Mouse (Mus musculus) intestine, postnatal 0 days (tissue): ENCODE results near the gene Dock11. TPM values are rescaled to one million over a fixed set of nuclear protein-coding genes. Genes with fewer than 3 reads are reported as not detected.
A peak's percentile ranks its signal among the peaks of the same experiment; 100 is the strongest.

Source experiments
- ATAC-seq: fragments of 200-750 bp; cut with Nextera tagmentation; 2 replicates; pipeline ENCODE4 v1.8.0; 2017; ENCODE audit warnings: mild to moderate bottlenecking, moderate TSS enrichment, moderate library complexity
- H3K27ac ChIP-seq: fragments of 300-500 bp; sonication (generic); 2 replicates; pipeline ENCODE4 v1.5.1; 2014; ENCODE audit warnings: mild to moderate bottlenecking, low read depth, low read length, moderate library complexity
- H3K27me3 ChIP-seq: fragments of 300-500 bp; sonication (generic); replicated peaks from 2 replicates; pipeline ENCODE4 v1.6.1; 2014; ENCODE audit warnings: low read length, mixed read lengths; ENCODE audit not compliant: control insufficient read depth, insufficient read depth
- H3K36me3 ChIP-seq: fragments of 300-500 bp; sonication (generic); 2 replicates; pipeline ENCODE4 v1.6.1; 2014; ENCODE audit warnings: mild to moderate bottlenecking, moderate library complexity; ENCODE audit not compliant: control insufficient read depth, insufficient read depth
- H3K4me1 ChIP-seq: fragments of 300-500 bp; sonication (generic); replicated peaks from 2 replicates; pipeline ENCODE4 v1.6.1; 2014; ENCODE audit warnings: antibody characterized with exemption, low read length, mixed read lengths; ENCODE audit not compliant: control insufficient read depth, insufficient read depth
- H3K4me2 ChIP-seq: fragments of 300-500 bp; sonication (generic); replicated peaks from 2 replicates; pipeline ENCODE4 v1.6.1; 2014; ENCODE audit warnings: low read depth, mild to moderate bottlenecking, moderate library complexity
- H3K4me3 ChIP-seq: fragments of 300-500 bp; sonication (generic); 2 replicates; pipeline ENCODE4 v1.5.1; 2014; ENCODE audit warnings: low read depth, low read length
- H3K9ac ChIP-seq: fragments of 300-500 bp; sonication (generic); 2 replicates; pipeline ENCODE4 v1.6.1; 2014; ENCODE audit warnings: mild to moderate bottlenecking, low read depth, low read length
- H3K9me3 ChIP-seq: fragments of 300-500 bp; sonication (generic); 2 replicates; pipeline ENCODE4 v1.6.1; 2016; ENCODE audit warnings: mixed run types; ENCODE audit not compliant: control insufficient read depth
- CTCF ChIP-seq: sonication (generic); IDR thresholded peaks from 2 replicates; pipeline ENCODE4 v1.5.1; 2016; ENCODE audit warnings: low read depth, mild to moderate bottlenecking, control low read depth, antibody characterized with exemption, moderate library complexity
- WGBS: fragments of 180-500 bp; shearing (Covaris S2); extraction: QIAGEN DNeasy Blood & Tissue Kit; methylation state at CpG from one replicate; pipeline ENCODE4 v1.1.7; 2014; 5-methylcytosine and 5-hydroxymethylcytosine counted together
- polyA plus RNA-seq: library from polyadenylated mRNA; unstranded; fragments of >200 nt; fragmentation: Nextera tagmentation; extraction: Ambion mirVana; gene quantifications from 2 replicates; pipeline ENCODE4 v1.2.1, GENCODE M21; 2015

The Dock11 gene
- polyA plus RNA-seq, 1 experiment from 2014 or later, result 3.2 TPM

GRCm38 (mm10) chrX:36073997-36074396 lies 185.4 kb downstream of the Dock11 start:
- ATAC-seq, result no peak
- WGBS, result 89% methylated on average over 2 of the region's 2 CpGs

GRCm38 (mm10) chrX:36077164-36077563 lies 188.5 kb downstream of the Dock11 start:
- no peaks in the 10 kb centered on the region for H3K4me1 ChIP-seq
- H3K4me3 ChIP-seq, result no peak overlapping the region
- H3K27ac ChIP-seq, result 0 out of 2 replicates have a peak overlapping the region, but pooled peaks have one; percentile 28
- no peak for TF ChIP-seq CTCF
- no peaks in the 10 kb centered on the region for H3K27me3 ChIP-seq
- H3K9me3 ChIP-seq, result no peaks in the 10 kb centered on the region
- WGBS, result 41% methylated on average over 4 of the region's 4 CpGs
- ATAC-seq, result peak; percentile 76
- no peak overlapping the region for H3K9ac ChIP-seq
- no peak overlapping the region for H3K4me2 ChIP-seq
- H3K36me3 ChIP-seq, result no peaks in the 10 kb centered on the region

More at GRCm38 (mm10) chrX:36073997-36074396, 185.4 kb downstream of the Dock11 start:
- Histone ChIP-seq H3K9ac (no peak overlapping the region), H3K27me3 (no peaks in the 10 kb centered on the region), H3K4me1 (no peaks in the 10 kb centered on the region), H3K9me3 (no peaks in the 10 kb centered on the region), H3K4me3 (no peak overlapping the region), H3K36me3 (no peaks in the 10 kb centered on the region), H3K4me2 (no peak overlapping the region), H3K27ac (no peak overlapping the region)
- TF ChIP-seq CTCF, result no peak

- Histone ChIP-seq H3K4me2 (no peak overlapping the region), H3K36me3 (no peaks in the 10 kb centered on the region), H3K4me1 (no peaks in the 10 kb centered on the region), H3K27ac (no peak overlapping the region), H3K27me3 (no peaks in the 10 kb centered on the region), H3K9ac (no peak overlapping the region), H3K4me3 (no peak overlapping the region), H3K9me3 (no peaks in the 10 kb centered on the region)
- TF ChIP-seq CTCF, result no peak
- 91% methylated on average over 1 of the region's 1 CpGs for WGBS
- peak; percentile 49 for ATAC-seq
These were observed 194.3 kb downstream of the Dock11 start for GRCm38 (mm10) chrX:36082917-36083316.

- WGBS, result 79% methylated on average over 6 of the region's 6 CpGs
- Histone ChIP-seq H3K4me1 (no peaks in the 10 kb centered on the region), H3K4me3 (no peak overlapping the region), H3K27me3 (no peaks in the 10 kb centered on the region), H3K36me3 (no peaks in the 10 kb centered on the region), H3K9ac (no peak overlapping the region), H3K9me3 (no peaks in the 10 kb centered on the region), H3K4me2 (no peak overlapping the region), H3K27ac (no peak overlapping the region)
- no peak for TF ChIP-seq CTCF
- no peak for ATAC-seq
These were observed 200.0 kb downstream of the Dock11 start for GRCm38 (mm10) chrX:36088464-36089256.

- Histone ChIP-seq H3K9ac (no peak overlapping the region), H3K4me3 (no peak overlapping the region), H3K9me3 (no peaks in the 10 kb centered on the region), H3K27ac (no peak overlapping the region), H3K27me3 (no peaks in the 10 kb centered on the region), H3K4me2 (no peak overlapping the region), H3K36me3 (no peaks in the 10 kb centered on the region), H3K4me1 (no peaks in the 10 kb centered on the region)
- WGBS, result 86% methylated on average over 1 of the region's 1 CpGs
- no peak for TF ChIP-seq CTCF
- no peak for ATAC-seq
These were observed 212.3 kb downstream of the Dock11 start for GRCm38 (mm10) chrX:36100883-36101282.

- TF ChIP-seq CTCF, result no peak
These were observed 212.7 kb downstream of the Dock11 start for GRCm38 (mm10) chrX:36101318-36101717.

More at GRCm38 (mm10) chrX:36101318-36101717, 212.7 kb downstream of the Dock11 start:
- Histone ChIP-seq H3K9ac (no peak overlapping the region), H3K4me3 (no peak overlapping the region), H3K4me1 (no peaks in the 10 kb centered on the region), H3K4me2 (no peak overlapping the region), H3K9me3 (no peaks in the 10 kb centered on the region), H3K36me3 (no peaks in the 10 kb centered on the region), H3K27ac (no peak overlapping the region), H3K27me3 (no peaks in the 10 kb centered on the region)
- WGBS, result 72% methylated on average over 3 of the region's 3 CpGs
- ATAC-seq, result no peak
